Mouse (Mus musculus): ENCODE results near the gene Stfa3.

- TF ChIP-seq POLR2AphosphoS5 (IDR thresholded peaks at IDR 0.05; ENCODE audit: insufficient replicate concordance, low read depth, low read length) (no peak), CTCF (IDR thresholded peaks at IDR 0.05; ENCODE audit: low read depth, low read length) (no peak), GATA1 (IDR thresholded peaks at IDR 0.05; ENCODE audit: borderline replicate concordance, low read length) (no peak), GATA2 (IDR thresholded peaks at IDR 0.05; ENCODE audit: borderline replicate concordance, low read depth, low read length) (no peak), TAL1 (conservative IDR thresholded peaks at IDR 0.05; ENCODE audit: low read depth, low read length) (no peak)
These were observed 8.9 kb upstream of the Stfa3 start for GRCm38 (mm10) chr16:36464076-36464475.

All from G1E (cell line).